Mouse (Mus musculus) kidney, postnatal 36 days (tissue): ENCODE results near the gene Mapk8ip1.

Experiments
- DNase-seq, 2 experiments: peaks; one replicate each; pipeline ENCODE4 v3.0.0; 2021 to 2022; ENCODE audit warnings: mixed read lengths in 2 of 2

The Mapk8ip1 gene

DNA sequence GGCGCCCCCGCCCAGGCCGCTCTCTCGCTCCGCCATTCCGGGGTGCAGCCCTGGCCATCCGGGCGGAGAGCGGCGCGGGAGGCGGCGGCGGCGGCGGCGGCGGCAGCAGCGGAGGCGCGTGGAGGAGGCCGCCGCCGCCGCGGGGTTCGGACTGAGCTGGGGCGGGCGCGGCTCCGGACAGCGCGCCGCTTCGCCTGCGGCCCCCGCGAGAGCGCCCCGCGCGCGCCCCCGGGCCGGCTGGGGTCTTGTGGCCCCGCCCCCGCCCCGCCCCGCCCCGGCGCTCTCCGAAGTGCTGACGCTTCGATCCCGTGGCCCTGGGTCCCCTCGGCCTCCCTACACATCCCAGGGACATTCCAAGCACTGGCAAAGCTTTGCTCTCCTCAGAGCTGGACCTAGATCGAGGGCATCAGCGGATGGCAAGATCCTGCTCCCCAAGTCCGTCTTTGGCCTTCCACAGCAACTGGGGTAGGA is at the start of gene Mapk8ip1:
Gene Mapk8ip1, minus strand, starts transcription at position 173 of the 471 bp plus-strand sequence.
- DNase-seq: peak in 1 of 2 experiments; percentile 52

- no peak for DNase-seq
These were observed 46.2 kb upstream of the Mapk8ip1 start for GRCm38 (mm10) chr2:92447121-92447740.

DNA sequence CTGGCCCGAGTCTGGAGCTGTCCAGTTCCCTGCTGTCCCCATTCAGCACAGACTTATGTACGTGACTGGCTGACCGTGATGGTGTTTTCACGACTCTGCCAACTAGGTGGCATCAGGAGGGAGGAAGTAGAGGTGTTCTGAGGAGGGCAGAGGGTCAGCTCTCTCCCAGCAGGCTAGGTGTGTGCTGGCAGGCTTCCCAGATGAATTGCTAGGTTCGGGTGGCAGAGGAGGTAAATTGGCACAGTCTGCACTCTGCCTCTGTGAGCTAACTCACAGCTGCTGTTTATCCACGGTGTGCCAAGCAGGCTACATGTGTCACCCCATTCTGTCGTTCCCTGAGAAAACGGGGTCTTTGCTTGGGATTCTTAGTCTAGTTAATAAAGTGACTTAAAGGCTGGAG is 45.6 kb upstream of the Mapk8ip1 start:
- peak; percentile 82 to 83 for DNase-seq

GRCm38 (mm10) chr2:92445890-92446289 is 44.8 kb upstream of the Mapk8ip1 start:
- peak in 1 of 2 experiments; percentile 53 for DNase-seq

DNA sequence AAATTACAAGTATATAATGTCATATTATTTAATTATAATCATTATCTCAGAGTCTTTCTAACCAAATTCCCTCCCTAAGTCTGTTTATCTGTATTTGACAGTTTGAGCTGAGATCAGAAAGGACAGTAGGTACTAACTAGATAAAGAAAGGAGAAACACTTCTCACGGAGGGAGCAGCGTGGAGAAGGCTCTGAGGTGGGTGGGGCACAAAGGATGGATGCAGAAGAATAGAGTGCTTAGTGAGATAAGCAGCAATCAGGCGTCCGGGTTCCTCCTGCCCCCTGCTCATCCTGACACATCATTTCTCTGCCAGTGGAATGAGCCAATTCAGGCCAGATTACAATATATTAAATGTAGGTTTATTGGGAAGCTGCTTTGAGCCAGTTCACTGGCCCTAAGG is 43.3 kb upstream of the Mapk8ip1 start:
- DNase-seq: no peak

GRCm38 (mm10) chr2:92443313-92443712 is 42.2 kb upstream of the Mapk8ip1 start:
- DNase-seq: no peak

DNA sequence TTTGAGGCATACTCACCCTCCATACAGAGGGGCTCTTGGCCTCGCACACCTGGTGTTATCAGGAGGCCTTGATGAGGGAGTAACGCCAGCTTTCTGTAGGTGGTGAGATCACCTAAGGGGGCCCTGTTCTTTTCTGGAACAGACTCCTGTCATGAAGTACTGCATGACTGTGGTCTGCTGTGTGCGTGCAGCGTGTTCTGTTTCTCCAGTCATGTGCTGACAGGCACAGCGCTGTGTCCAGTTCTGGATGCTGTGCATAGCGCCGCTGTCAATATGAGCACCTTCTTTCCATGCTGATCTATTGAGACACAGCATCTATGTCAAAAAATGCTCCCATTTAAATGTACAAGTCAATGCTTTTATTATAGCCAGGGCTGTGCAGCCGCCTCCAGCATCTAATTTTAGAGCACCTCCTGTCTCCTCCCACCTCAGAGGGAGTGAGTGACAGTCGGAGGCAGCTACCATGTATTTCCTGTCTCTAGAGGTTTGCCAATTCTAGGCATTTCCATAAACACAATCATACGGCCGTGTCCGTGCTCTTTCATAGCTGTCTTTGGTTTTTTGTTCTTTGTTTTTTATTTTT is 41.4 kb upstream of the Mapk8ip1 start:
- DNase-seq: no peak

GRCm38 (mm10) chr2:92440432-92440831 is 39.4 kb upstream of the Mapk8ip1 start:
- no peak for DNase-seq

DNA sequence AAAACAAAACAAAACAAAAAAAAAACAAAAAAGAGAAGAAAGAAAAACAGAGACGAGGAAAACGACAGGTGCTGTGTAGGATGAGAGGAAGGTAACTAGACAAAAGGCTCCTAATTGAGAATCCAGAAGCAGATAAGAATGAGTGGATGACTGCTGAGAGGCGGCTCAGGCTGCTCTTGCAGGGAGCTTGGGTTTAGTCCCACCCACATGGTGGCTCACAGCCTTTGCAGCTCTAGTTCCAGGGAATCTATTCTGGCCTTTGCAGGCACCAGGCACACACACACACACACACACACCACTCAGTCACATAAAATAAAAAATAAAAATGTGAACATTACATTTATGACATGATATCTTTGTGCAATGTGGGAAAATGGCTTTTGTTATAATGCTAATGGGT is 37.5 kb upstream of the Mapk8ip1 start:
- DNase-seq: no peak

- DNase-seq: peak; percentile 88 to 91
These were observed 36.8 kb upstream of the Mapk8ip1 start for GRCm38 (mm10) chr2:92437875-92438274.

GRCm38 (mm10) chr2:92437366-92437765 is 36.3 kb upstream of the Mapk8ip1 start:
- no peak for DNase-seq

GRCm38 (mm10) chr2:92435023-92435422 is 34.0 kb upstream of the Mapk8ip1 start:
- DNase-seq: no peak

GRCm38 (mm10) chr2:92434375-92434745 is 33.3 kb upstream of the Mapk8ip1 start:
- peak in 1 of 2 experiments; percentile 28 for DNase-seq

- DNase-seq: peak; percentile 99
These were observed 32.7 kb upstream of the Mapk8ip1 start, which contains the start of gene Cry2 for GRCm38 (mm10) chr2:92433578-92434374. Cry2 (minus strand) TSS chr2:92434043.

DNA sequence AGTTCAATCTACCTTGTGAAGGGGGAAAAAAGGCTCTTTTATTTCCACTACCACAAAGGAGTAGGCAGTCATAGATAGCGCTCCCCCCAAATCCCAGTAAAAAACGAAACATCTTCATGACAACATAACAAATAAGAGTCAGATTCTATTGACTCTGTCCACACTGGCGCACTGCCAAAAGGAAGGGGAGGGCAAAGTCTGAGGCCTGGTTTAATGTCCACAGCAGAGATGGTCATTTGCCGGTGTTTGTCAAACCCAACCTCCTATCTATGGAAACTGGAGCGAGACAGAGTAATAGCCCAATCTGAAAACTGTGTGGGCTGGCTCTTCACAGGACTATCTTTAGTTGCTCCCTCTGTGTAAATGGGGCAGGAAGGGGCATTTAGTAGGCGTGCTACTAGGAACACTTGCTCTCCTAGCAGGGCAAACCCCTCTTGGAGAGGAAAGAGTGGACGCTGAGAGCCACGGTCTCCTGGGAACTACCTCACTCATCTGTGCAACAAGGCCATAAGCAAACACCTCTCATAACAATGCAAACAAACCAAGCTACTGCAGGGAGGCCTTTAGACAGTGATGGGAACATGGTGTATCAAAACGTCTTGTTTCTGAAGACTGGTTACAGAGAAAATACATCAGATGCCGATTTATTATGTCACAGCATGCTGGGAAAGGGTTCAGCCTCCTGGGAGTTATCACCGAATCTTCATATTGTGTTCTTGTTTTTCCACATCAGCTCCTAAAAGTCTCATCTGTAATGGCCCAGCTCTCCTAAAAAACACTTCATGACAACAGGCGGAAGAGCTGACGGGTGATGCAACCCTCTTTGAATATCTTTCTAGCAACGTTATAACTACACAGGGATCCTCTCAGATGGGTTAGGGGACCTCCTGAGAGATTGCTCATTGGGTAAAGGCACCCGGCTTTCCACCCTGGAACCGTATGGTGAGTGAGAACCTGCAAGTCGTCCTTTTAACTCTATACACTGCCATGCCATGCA is 31.5 kb upstream of the Mapk8ip1 start:
- DNase-seq: peak; percentile 88 to 91

DNA sequence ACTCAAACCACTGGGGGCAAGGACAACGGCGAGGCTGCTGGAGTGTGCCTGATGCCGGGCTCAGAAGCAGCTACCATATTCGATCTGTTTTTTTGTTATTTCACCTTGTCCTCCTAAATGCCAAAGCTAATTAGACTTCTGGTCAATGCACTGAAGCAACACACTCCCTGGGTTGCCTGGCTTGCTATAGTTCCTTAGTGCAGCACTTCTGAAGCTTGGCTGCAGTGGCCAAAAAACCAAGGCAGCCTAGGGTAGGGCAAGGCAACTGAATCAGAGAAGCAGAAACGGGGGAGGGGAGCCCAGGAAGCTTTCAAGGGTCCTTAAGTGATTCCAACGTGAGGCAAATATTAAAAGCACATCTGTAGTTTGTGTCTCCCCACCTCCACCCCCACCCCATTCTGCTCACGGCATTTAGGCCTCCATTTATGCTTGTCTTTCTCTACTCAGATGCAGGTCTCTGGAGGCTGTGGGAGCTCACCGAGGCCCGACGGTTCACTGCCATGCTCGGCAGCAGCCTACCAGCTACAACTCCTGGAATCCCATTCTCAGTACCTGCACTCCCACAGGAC is 30.6 kb upstream of the Mapk8ip1 start:
- peak in 1 of 2 experiments; percentile 22 for DNase-seq

GRCm38 (mm10) chr2:92430723-92431541 is 29.9 kb upstream of the Mapk8ip1 start:
- DNase-seq: peak; percentile 63 to 67

GRCm38 (mm10) chr2:92430089-92430488 is 29.0 kb upstream of the Mapk8ip1 start:
- DNase-seq: no peak

DNA sequence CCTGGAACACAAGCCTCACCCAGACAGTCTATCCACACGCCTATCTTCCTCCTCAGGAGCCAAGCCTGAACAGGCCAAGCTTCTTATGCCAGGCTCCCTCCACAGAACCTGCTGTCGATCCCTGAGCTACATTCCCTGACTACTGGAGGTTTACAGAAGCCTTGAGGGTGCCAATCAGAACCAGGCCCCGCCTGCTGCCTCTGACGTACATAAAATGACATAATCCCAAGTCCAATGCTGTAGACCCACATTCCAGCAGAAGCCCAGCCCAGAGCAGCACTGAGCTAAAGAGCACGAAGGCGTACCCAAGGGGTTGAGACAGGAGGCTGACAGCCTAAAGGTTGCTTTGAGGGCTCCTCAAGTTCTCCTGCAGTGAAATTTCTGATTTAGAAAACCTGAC is 26.8 kb upstream of the Mapk8ip1 start:
- DNase-seq: peak; percentile 83 to 93

DNA sequence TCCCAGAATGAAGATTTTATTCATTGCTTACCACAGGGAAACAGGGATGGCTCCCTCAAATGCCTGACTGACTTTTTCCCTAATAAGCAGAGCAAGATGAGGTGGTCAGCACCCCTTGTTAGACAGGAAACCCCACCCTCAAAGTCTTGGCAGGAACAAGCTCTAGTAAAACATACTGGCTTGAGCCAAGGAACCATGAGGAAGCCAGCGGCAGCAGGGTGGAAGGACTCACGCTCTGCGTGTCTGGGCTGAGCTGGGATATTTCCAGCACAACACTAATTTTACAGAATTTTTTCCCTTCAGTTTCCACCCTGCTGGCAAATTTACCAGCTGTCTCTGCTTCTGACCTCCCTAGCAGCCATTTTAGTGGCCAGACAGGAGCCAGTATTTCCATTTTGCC is 25.4 kb upstream of the Mapk8ip1 start:
- peak; percentile 37 to 57 for DNase-seq

DNA sequence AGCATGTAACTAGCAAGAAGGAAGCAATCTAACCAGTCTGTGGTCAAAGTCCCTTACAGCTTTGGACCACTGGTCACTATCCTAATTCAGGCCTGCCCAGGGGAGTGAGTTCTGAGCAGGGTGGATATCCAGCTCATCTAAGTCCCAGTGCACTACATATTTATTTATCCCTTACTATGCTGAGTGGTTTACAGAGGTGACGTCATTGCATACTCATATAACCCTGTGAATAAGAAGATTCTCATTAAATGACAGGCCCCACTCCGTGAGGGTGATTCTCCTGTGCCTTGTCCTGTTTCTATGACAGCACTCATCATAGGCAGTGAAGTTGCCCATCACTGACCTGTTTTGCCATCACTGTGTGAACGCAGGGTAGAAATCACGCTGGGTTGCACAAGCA is 24.3 kb upstream of the Mapk8ip1 start:
- no peak for DNase-seq
